Mouse (Mus musculus) olfactory bulb, adult 2 months (tissue): ENCODE results near the gene Amz2.

ENCODE experiments used
- CTCF ChIP-seq: fragments of 200-500 bp; IDR thresholded peaks from 2 replicates; pipeline ENCODE4 v1.5.1; 2012; ENCODE audit warnings: low read depth, mild to moderate bottlenecking, low read length, moderate library complexity; ENCODE audit not compliant: insufficient read depth
- POLR2A ChIP-seq: fragments of 200-500 bp; IDR thresholded peaks from 2 replicates; pipeline ENCODE4 v1.6.1; 2012; ENCODE audit warnings: mild to moderate bottlenecking, low read depth, low read length, moderate library complexity; ENCODE audit not compliant: insufficient read depth

GRCm38 (mm10) chr11:109377477-109377876 is 48.3 kb upstream of the Amz2 start:
- no peak for TF ChIP-seq CTCF
- no peak for TF ChIP-seq POLR2A
